24 mouse cellular contexts compared by ENCODE assay signal in genomic region chr14:25308051-25308450, GRCm38 (mm10).
DNase-seq lines count a peak whose midpoint lies in the region; ATAC-seq and TF ChIP-seq lines count a peak whose summit lies in the region.
"Had no signal": no experiment of that assay in that cellular context is flagged by ENCODE, and none has a peak within 500 bp of the region (broad histone marks: within the 10 kb centered on the region; RNA-seq: fewer than 3 reads in every experiment).

No protein-coding gene starts in this region.

- WGBS in heart, embryonic 10.5 days = 68% methylated on average over 3 of the region's 3 CpGs
- WGBS in intestine, embryonic 15.5 days = 65% methylated on average over 3 of the region's 3 CpGs
- WGBS in small intestine, adult 2 months = 20% methylated on average over 3 of the region's 3 CpGs

- H3K4me1 ChIP-seq in heart, embryonic 10.5 days = peaks cover 81% of the 10 kb centered on the region
- peaks cover 61% of the 10 kb centered on the region for H3K4me1 ChIP-seq in intestine, embryonic 15.5 days (replicated peaks)
- peaks cover 57% of the 10 kb centered on the region for H3K4me1 ChIP-seq in small intestine, adult 2 months (ENCODE audit: control insufficient read depth, insufficient read depth, insufficient read length, low read length)

- H3K4me3 ChIP-seq in heart, embryonic 10.5 days = no peak overlapping the region
- no peak overlapping the region for H3K4me3 ChIP-seq in intestine, embryonic 15.5 days (replicated peaks)
- H3K4me3 ChIP-seq in small intestine, adult 2 months (ENCODE audit: low read depth, low read length) = no peak overlapping the region
- H3K4me3 ChIP-seq: embryonic facial prominence, embryonic 12.5 days; forebrain, embryonic 15.5 days; hindbrain, embryonic 15.5 days; limb, embryonic 12.5 days; midbrain, embryonic 12.5 days; neural tube, embryonic 15.5 days had no signal

- H3K9me3 ChIP-seq in heart, embryonic 10.5 days = no peaks in the 10 kb centered on the region
- no peaks in the 10 kb centered on the region for H3K9me3 ChIP-seq in intestine, embryonic 15.5 days
- H3K9me3 ChIP-seq: embryonic facial prominence, embryonic 12.5 days; forebrain, embryonic 15.5 days; hindbrain, embryonic 15.5 days; limb, embryonic 12.5 days; midbrain, embryonic 12.5 days; neural tube, embryonic 15.5 days had no signal

- no peak overlapping the region for H3K9ac ChIP-seq in intestine, embryonic 15.5 days
- H3K9ac ChIP-seq: embryonic facial prominence, embryonic 12.5 days; forebrain, embryonic 15.5 days; hindbrain, embryonic 15.5 days; limb, embryonic 12.5 days; liver, postnatal 0 days; midbrain, embryonic 12.5 days; neural tube, embryonic 15.5 days had no signal

- ATAC-seq in intestine, embryonic 15.5 days = no peak
- ATAC-seq: forebrain, embryonic 15.5 days; liver, postnatal 0 days; lung, postnatal 0 days; Patski had no signal

- H3K36me3 ChIP-seq in heart, embryonic 10.5 days = no peaks in the 10 kb centered on the region
- H3K36me3 ChIP-seq in intestine, embryonic 15.5 days = no peaks in the 10 kb centered on the region
- H3K36me3 ChIP-seq in small intestine, adult 2 months (ENCODE audit: control insufficient read depth, insufficient read depth, low read length) = no peaks in the 10 kb centered on the region
- H3K36me3 ChIP-seq: embryonic facial prominence, embryonic 12.5 days; forebrain, embryonic 15.5 days; G1E; hindbrain, embryonic 15.5 days; limb, embryonic 12.5 days; midbrain, embryonic 12.5 days; neural tube, embryonic 15.5 days had no signal

- no peak for TF ChIP-seq CTCF in small intestine, adult 2 months (IDR thresholded peaks at IDR 0.05; ENCODE audit: extremely low read depth, insufficient read length, insufficient replicate concordance, low read depth, low read length)

- H3K27ac ChIP-seq in heart, embryonic 10.5 days = peak overlapping the region; percentile 42; the same call in 1 of the 2 replicates
- H3K27ac ChIP-seq in intestine, embryonic 15.5 days = peak overlapping the region; percentile 76
- peak overlapping the region; percentile 71 for H3K27ac ChIP-seq in small intestine, adult 2 months (ENCODE audit: insufficient read depth, low read depth, low read length)
- H3K27ac ChIP-seq: embryonic facial prominence, embryonic 12.5 days; forebrain, embryonic 15.5 days; hindbrain, embryonic 15.5 days; limb, embryonic 12.5 days; midbrain, embryonic 12.5 days; neural tube, embryonic 15.5 days had no signal

- peaks cover 16% of the 10 kb centered on the region for H3K27me3 ChIP-seq in heart, embryonic 10.5 days (ENCODE audit: insufficient read depth, poor library complexity, severe bottlenecking)
- H3K27me3 ChIP-seq in intestine, embryonic 15.5 days (replicated peaks) = no peaks in the 10 kb centered on the region
- H3K27me3 ChIP-seq in small intestine, adult 2 months (ENCODE audit: control insufficient read depth, insufficient read depth, low read length) = no peaks in the 10 kb centered on the region
- H3K27me3 ChIP-seq: embryonic facial prominence, embryonic 12.5 days; forebrain, embryonic 15.5 days; limb, embryonic 12.5 days; neural tube, embryonic 15.5 days; Patski had no signal

- TF ChIP-seq POLR2A in small intestine, adult 2 months (IDR thresholded peaks at IDR 0.05; ENCODE audit: low read depth, low read length) = no peak

- 0 out of 2 replicates have a peak overlapping the region, but pooled peaks have one; percentile 46 for H3K4me2 ChIP-seq in intestine, embryonic 15.5 days (replicated peaks)
- H3K4me2 ChIP-seq: embryonic facial prominence, embryonic 12.5 days; forebrain, embryonic 15.5 days; hindbrain, embryonic 15.5 days; limb, embryonic 12.5 days; liver, embryonic 11.5 days; midbrain, embryonic 12.5 days; neural tube, embryonic 15.5 days had no signal

- no peak for DNase-seq in heart, embryonic 10.5 days (ENCODE audit: low spot score)
- no peak for DNase-seq in heart, adult 8-10 months (ENCODE audit: low spot score)
- DNase-seq in kidney, postnatal 25 days = peak; percentile 50 to 62
- no peak for DNase-seq in kidney, adult 11 months
- DNase-seq in left cerebral cortex, adult 11 months (ENCODE audit: low spot score) = no peak
- DNase-seq: B cell, adult 2 months; cerebellum, adult 9-10 months; heart, postnatal 36 days; kidney, adult 8-10 months; liver, postnatal 0 days; right cerebral cortex, adult 18-20 months; thymus, postnatal 14 days had no signal

Comparison
In these comparisons a context has a peak if more than half of its experiments do, and no peak if none do; other contexts are left out.
1. DNase-seq: peak in kidney, postnatal 25 days (2 of 2); none in heart, embryonic 10.5 days (single experiment), heart, adult 8-10 months (single experiment), kidney, adult 11 months (single experiment) and left cerebral cortex, adult 11 months (single experiment).
2. Peak in every context shown above with its lines, with median percentiles within 50 percentile points of each other: H3K27ac ChIP-seq.